Mouse (Mus musculus): ENCODE measurements around the gene Lamb3. TPM values are rescaled to one million over a fixed set of nuclear protein-coding genes. Genes with fewer than 3 reads are reported as not detected.

Gene Lamb3
- total RNA-seq, 2 experiments from 2014 or later: 0.56 to 2.8 TPM

DNA sequence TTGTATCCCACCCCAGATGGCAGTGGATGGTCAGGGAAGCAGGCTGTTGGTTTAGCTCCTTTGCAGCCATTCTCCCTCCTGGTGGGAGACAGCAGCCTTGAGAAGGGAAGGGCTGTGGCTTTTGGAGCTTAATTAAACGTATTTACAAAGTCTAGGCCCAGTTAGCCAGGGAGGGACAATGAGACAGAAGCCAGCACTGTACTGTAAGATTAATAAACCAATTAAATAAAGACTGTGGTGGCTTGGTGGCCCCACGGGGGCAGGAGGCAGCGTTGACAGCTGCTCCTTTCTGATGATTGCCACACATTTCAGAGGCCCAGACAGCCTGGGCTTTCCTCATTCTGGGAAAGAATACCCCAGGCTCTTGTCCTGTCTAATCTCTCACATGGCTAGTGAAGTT lies 182.0 kb downstream of the Lamb3 start:
- DNase-seq: no peak

DNA sequence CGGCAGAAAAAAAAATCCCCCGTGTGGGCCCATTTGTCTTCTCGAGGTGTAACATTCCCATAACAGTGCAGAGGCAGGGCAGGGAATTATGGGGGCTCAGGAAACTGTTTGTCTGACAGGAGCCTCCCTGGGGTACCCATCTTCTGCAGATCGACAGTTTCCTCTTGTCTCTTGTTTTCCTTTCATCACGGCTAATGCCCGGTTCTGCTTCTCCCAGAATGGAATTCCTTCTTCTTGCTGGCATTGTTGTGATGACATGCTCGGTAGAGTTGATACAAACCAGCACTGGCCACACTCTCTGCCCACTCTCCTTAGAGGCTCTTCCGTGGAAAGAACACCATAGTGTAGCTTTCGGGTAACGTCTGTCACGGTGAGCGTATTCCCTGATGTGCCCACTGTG lies 182.5 kb downstream of the Lamb3 start:
- DNase-seq: no peak

DNA sequence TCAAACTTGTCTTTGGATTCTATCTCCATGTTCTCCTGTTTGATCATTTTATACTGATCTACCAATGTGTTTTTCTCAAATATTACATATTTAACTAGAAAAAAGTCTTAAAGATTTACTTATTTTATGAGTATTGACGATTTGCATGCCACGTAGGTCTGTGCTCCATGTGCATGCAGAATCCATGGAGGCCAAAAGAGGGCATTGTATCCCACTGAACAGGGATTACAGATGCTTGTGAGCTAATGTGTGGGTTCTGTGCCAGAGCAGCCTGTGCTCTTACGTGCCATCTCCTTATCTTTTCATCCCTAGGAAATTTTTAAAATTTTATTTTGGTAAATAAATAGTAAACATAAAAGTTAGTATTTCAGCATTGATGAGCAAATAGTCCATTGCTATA lies 184.8 kb downstream of the Lamb3 start:
- DNase-seq: no peak

Other genes starting within 250 kb of the Lamb3 start
- gene Syt14, start 171.9 kb upstream of the Lamb3 start, total RNA-seq (2021): 10 to 100 TPM; 27.2 to 29.0 TPM
- gene Diexf, start 77.4 kb upstream of the Lamb3 start, total RNA-seq (2021): 10 to 100 TPM; 23.4 to 27.5 TPM
- gene Irf6, start 54.6 kb upstream of the Lamb3 start, total RNA-seq (2021): under 1 TPM; 0.42 to 0.96 TPM
- 1 to 10 TPM; 4.4 to 5.6 TPM for gene A130010J15Rik, start 39.7 kb upstream of the Lamb3 start, total RNA-seq (2021)
- gene Traf3ip3, start 6.0 kb upstream of the Lamb3 start, total RNA-seq (2021): 1 to 10 TPM; 1.1 to 1.3 TPM
- 10 to 100 TPM; 45.1 to 47.1 TPM for gene Hsd11b1, start 56.4 kb downstream of the Lamb3 start, total RNA-seq (2021)
- gene G0s2, start 65.5 kb downstream of the Lamb3 start, total RNA-seq (2021): 10 to 100 TPM in 1 of 2 experiments, 1 to 10 TPM in 1; 6.7 to 10.2 TPM
- 10 to 100 TPM; 23.5 to 26.6 TPM for gene Camk1g, start 162.6 kb downstream of the Lamb3 start, total RNA-seq (2021)

Measured in layer of hippocampus, postnatal 36 days (tissue).